Comparison of ENCODE assay signal across 9 mouse cellular contexts in the genomic region with DNA sequence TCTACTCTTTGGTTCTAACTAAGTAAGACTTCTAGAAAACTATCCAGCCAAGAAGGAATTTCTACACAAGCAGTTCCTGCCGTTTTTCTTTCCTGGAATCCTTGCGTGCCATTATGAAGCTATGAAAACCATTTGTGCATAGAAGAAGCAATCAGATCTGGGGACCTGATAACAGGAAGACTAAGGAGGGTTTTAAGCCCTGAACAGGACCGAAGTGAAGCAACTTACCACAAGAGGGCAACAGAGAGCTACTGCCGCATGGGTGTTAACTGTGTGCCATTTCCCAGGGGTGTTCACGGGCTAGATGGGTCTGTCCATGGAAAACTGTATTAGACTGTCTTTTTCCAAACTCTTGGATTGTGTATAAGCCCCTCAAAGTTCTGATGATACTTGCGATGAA. TPM values are rescaled to one million over a fixed set of nuclear protein-coding genes. Genes with fewer than 3 reads are reported as not detected.
A peak's percentile ranks its signal among the peaks of the same experiment; 100 is the strongest.
DNase-seq lines count a peak whose midpoint lies in the region; ATAC-seq lines count a peak whose summit lies in the region.
"Had no signal": no experiment of that assay in that cellular context is flagged by ENCODE, and none has a peak within 500 bp of the region (broad histone marks: within the 10 kb centered on the region; RNA-seq: fewer than 3 reads in every experiment).

No protein-coding gene starts in this region.

- DNase-seq in A20 (ENCODE audit: low read depth, low spot score), result peak; percentile 63
- peak; percentile 65 to 71 for DNase-seq in adrenal gland, adult 18-20 months (ENCODE audit: low spot score in 2 of 2)
- DNase-seq in embryo, embryonic 10.5 days (ENCODE audit: low spot score), result peak; percentile 93
- DNase-seq in gastrocnemius, postnatal 4 days (ENCODE audit: low spot score in 2 of 2), result peak; percentile 47 to 80
- DNase-seq in monocyte, adult 2 months (ENCODE audit: low read depth in 1 of 2, low spot score in 2 of 2), result peak; percentile 10 to 13
- peak; percentile 63 for DNase-seq in splenic B cell, adult 2 months (ENCODE audit: low read depth, low spot score)

- WGBS in kidney, embryonic 14.5 days, result 11% methylated on average over 6 of the region's 6 CpGs
- 19% methylated on average over 6 of the region's 6 CpGs for WGBS in limb, embryonic 12.5 days

- no peak overlapping the region for H3K9ac ChIP-seq in kidney, embryonic 14.5 days (ENCODE audit: low read depth, low read length)
- H3K9ac ChIP-seq in limb, embryonic 12.5 days (replicated peaks), result no peak overlapping the region

- H3K27me3 ChIP-seq in kidney, embryonic 14.5 days (ENCODE audit: control insufficient read depth, insufficient read depth, low read length), result no peaks in the 10 kb centered on the region
- H3K27me3 ChIP-seq in limb, embryonic 12.5 days, result no peaks in the 10 kb centered on the region
- H3K27me3 ChIP-seq in splenic B cell, adult 2 months (ENCODE audit: control insufficient read depth, insufficient read depth, low read length, poor library complexity, severe bottlenecking), result no peaks in the 10 kb centered on the region

- no peak overlapping the region for H3K27ac ChIP-seq in kidney, embryonic 14.5 days (ENCODE audit: low read depth, low read length)
- H3K27ac ChIP-seq in limb, embryonic 12.5 days, result no peak overlapping the region

- H3K9me3 ChIP-seq in kidney, embryonic 14.5 days (ENCODE audit: control insufficient read depth, low read length), result no peaks in the 10 kb centered on the region
- H3K9me3 ChIP-seq in limb, embryonic 12.5 days, result no peaks in the 10 kb centered on the region

- no peaks in the 10 kb centered on the region for H3K4me1 ChIP-seq in kidney, embryonic 14.5 days (ENCODE audit: control insufficient read depth, insufficient read depth, low read length)
- H3K4me1 ChIP-seq in limb, embryonic 12.5 days (replicated peaks), result peaks cover 6% of the 10 kb centered on the region

- no peak overlapping the region for H3K4me2 ChIP-seq in kidney, embryonic 14.5 days (replicated peaks; ENCODE audit: low read depth, low read length)
- H3K4me2 ChIP-seq in limb, embryonic 12.5 days, result no peak overlapping the region

- ATAC-seq in kidney, embryonic 14.5 days (ENCODE audit: low FRiP score, low TSS enrichment), result peak; percentile 89
- ATAC-seq in limb, embryonic 12.5 days (ENCODE audit: insufficient number of reproducible peaks, insufficient read depth, low FRiP score, low TSS enrichment, low read depth), result peak; percentile 82; the same call in 1 of the 2 replicates

- H3K36me3 ChIP-seq in kidney, embryonic 14.5 days (ENCODE audit: control insufficient read depth, insufficient read depth, low read length), result no peaks in the 10 kb centered on the region
- no peaks in the 10 kb centered on the region for H3K36me3 ChIP-seq in limb, embryonic 12.5 days
- no peaks in the 10 kb centered on the region for H3K36me3 ChIP-seq in splenic B cell, adult 2 months (ENCODE audit: control insufficient read depth, insufficient read depth, low read length, poor library complexity, severe bottlenecking)

- H3K4me3 ChIP-seq in kidney, embryonic 14.5 days (ENCODE audit: low read length), result no peak overlapping the region
- no peak overlapping the region for H3K4me3 ChIP-seq in limb, embryonic 12.5 days (replicated peaks)
- H3K4me3 ChIP-seq: erythroblast, embryonic 14.5 days had no signal

RNA-seq across cellular contexts. Expression of a gene that starts 24.8 kb away (rescaled TPM):
- not detected for total RNA-seq in adrenal gland, adult 18-20 months (2021)
- total RNA-seq in gastrocnemius, postnatal 4 days (2021), result under 1 TPM; 0.17 to 0.47 TPM
- 1.6 and 2.1 TPM in 2 replicates for polyA plus RNA-seq in kidney, embryonic 14.5 days (2014; fragmentation: Nextera tagmentation; extraction: Ambion mirVana)
- polyA plus RNA-seq in limb, embryonic 12.5 days (2016; fragmentation: Nextera tagmentation; extraction: Ambion mirVana), result 1.1 and 2.8 TPM in 2 replicates
- polyA plus RNA-seq: erythroblast, embryonic 14.5 days had no signal

RNA-seq across cellular contexts. Expression of a gene that starts 31.9 kb away (rescaled TPM):
- total RNA-seq in adrenal gland, adult 18-20 months (2021), result 10 to 100 TPM; 38.7 to 59.3 TPM
- total RNA-seq in gastrocnemius, postnatal 4 days (2021), result 10 to 100 TPM; 79.6 to 86.3 TPM
- 33.4 and 49.6 TPM in 2 replicates for polyA plus RNA-seq in kidney, embryonic 14.5 days (2014; fragmentation: Nextera tagmentation; extraction: Ambion mirVana)
- 93.8 and 98.5 TPM in 2 replicates for polyA plus RNA-seq in limb, embryonic 12.5 days (2016; fragmentation: Nextera tagmentation; extraction: Ambion mirVana)

RNA-seq across cellular contexts. Expression of a gene that starts 57.1 kb away (rescaled TPM):
- not detected for total RNA-seq in adrenal gland, adult 18-20 months (2021)
- total RNA-seq in gastrocnemius, postnatal 4 days (2021), result under 1 TPM; 0.27 to 0.39 TPM
- polyA plus RNA-seq in kidney, embryonic 14.5 days (2014; fragmentation: Nextera tagmentation; extraction: Ambion mirVana), result not detected in 2 replicates
- 0.09 TPM in 2 replicates for polyA plus RNA-seq in limb, embryonic 12.5 days (2016; fragmentation: Nextera tagmentation; extraction: Ambion mirVana)
- polyA plus RNA-seq: erythroblast, embryonic 14.5 days had no signal

Comparison
In these comparisons a context has a peak if more than half of its experiments do, and no peak if none do; other contexts are left out.
1. DNase-seq: peak in every context shown above with its lines; median percentile 93 in embryo, embryonic 10.5 days; 68 in adrenal gland, adult 18-20 months; 64 in gastrocnemius, postnatal 4 days; 63 in A20; 63 in splenic B cell, adult 2 months; 12 in monocyte, adult 2 months.